Mouse (Mus musculus): Measurements from ENCODE around the gene Gab1. TPM values are rescaled to one million over a fixed set of nuclear protein-coding genes. Genes with fewer than 3 reads are reported as not detected.
A peak's percentile ranks its signal among the peaks of the same experiment; 100 is the strongest.

Gab1 gene
- polyA plus RNA-seq, 1 experiment from 2014 or later: 32.3 TPM

- no peak for ATAC-seq (replicated peaks; ENCODE audit: extremely low read depth, insufficient read depth, low FRiP score)
- Histone ChIP-seq H3K4me3 (ENCODE audit: low read length) (no peak overlapping the region), H3K4me1 (ENCODE audit: control insufficient read depth, insufficient read depth, low read length) (peaks cover 9% of the 10 kb centered on the region; the same call in 1 of the 2 replicates), H3K36me3 (ENCODE audit: control insufficient read depth, insufficient read depth) (no peaks in the 10 kb centered on the region), H3K27me3 (ENCODE audit: control insufficient read depth, insufficient read depth, low read length) (no peaks in the 10 kb centered on the region), H3K27ac (ENCODE audit: low read length) (no peak overlapping the region), H3K9me3 (replicated peaks; ENCODE audit: control insufficient read depth, low read length) (no peaks in the 10 kb centered on the region), H3K4me2 (ENCODE audit: low read depth, low read length) (no peak overlapping the region), H3K9ac (ENCODE audit: low read length) (no peak overlapping the region)
- WGBS: 79% methylated on average over 5 of the region's 5 CpGs
Observed at GRCm38 (mm10) chr8:80911400-80911799, 31.1 kb upstream of the Gab1 start.

DNA sequence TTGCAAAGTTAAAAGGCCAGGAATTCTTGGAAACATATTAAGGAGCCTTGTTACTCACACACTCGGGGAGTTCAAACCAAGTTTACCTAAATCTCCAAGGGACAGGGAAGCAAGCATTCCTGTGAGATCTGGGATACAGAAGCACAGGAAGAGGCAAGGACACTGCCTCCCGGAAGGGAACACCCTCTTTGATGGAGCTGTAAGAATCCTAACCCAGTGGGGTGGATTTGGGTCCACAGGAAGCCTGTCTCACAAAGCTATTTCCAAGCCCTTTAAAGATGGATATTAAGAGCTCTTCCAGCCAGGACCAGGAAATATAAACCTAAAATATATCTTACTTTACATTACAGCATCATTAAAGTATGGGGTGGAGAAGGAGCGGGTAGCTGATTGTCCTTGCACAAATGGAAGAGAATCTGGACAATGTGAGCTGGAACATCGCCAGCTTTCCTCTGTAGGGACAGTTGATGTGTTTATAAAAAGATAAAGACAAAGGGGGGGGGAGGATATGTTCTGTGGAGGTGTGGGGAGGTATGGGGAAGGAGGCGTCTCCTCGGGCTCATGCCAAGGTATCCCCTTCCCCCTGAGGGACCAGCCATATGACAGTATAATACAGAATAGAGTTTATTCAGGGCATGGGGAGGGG, 28.1 kb upstream of the Gab1 start:
- Histone ChIP-seq H3K27ac (ENCODE audit: low read length) (peak overlapping the region; percentile 37; the same call in 1 of the 2 replicates), H3K4me1 (ENCODE audit: control insufficient read depth, insufficient read depth, low read length) (peaks cover 8% of the 10 kb centered on the region; the same call in 1 of the 2 replicates), H3K4me2 (ENCODE audit: low read depth, low read length) (no peak overlapping the region), H3K36me3 (ENCODE audit: control insufficient read depth, insufficient read depth) (no peaks in the 10 kb centered on the region), H3K27me3 (ENCODE audit: control insufficient read depth, insufficient read depth, low read length) (no peaks in the 10 kb centered on the region), H3K9ac (ENCODE audit: low read length) (no peak overlapping the region), H3K4me3 (ENCODE audit: low read length) (no peak overlapping the region), H3K9me3 (replicated peaks; ENCODE audit: control insufficient read depth, low read length) (no peaks in the 10 kb centered on the region)
- WGBS: 33% methylated on average over 6 of the region's 6 CpGs
- peak; percentile 72 for ATAC-seq (replicated peaks; ENCODE audit: extremely low read depth, insufficient read depth, low FRiP score)

GRCm38 (mm10) chr8:80902354-80902753, 22.0 kb upstream of the Gab1 start:
- Histone ChIP-seq H3K4me1 (ENCODE audit: control insufficient read depth, insufficient read depth, low read length) (no peaks in the 10 kb centered on the region), H3K27ac (ENCODE audit: low read length) (no peak overlapping the region), H3K9ac (ENCODE audit: low read length) (no peak overlapping the region), H3K9me3 (replicated peaks; ENCODE audit: control insufficient read depth, low read length) (no peaks in the 10 kb centered on the region), H3K36me3 (ENCODE audit: control insufficient read depth, insufficient read depth) (no peaks in the 10 kb centered on the region), H3K4me2 (ENCODE audit: low read depth, low read length) (no peak overlapping the region), H3K27me3 (ENCODE audit: control insufficient read depth, insufficient read depth, low read length) (no peaks in the 10 kb centered on the region), H3K4me3 (ENCODE audit: low read length) (no peak overlapping the region)
- 58% methylated on average over 9 of the region's 9 CpGs for WGBS
- no peak for ATAC-seq (replicated peaks; ENCODE audit: extremely low read depth, insufficient read depth, low FRiP score)

- no peak overlapping the region for H3K27ac ChIP-seq (ENCODE audit: low read length)
- no peak for ATAC-seq (replicated peaks; ENCODE audit: extremely low read depth, insufficient read depth, low FRiP score)
Observed at GRCm38 (mm10) chr8:80899364-80899763, 19.0 kb upstream of the Gab1 start.

GRCm38 (mm10) chr8:80896026-80896425, 15.7 kb upstream of the Gab1 start:
- H3K36me3 ChIP-seq (ENCODE audit: control insufficient read depth, insufficient read depth): no peaks in the 10 kb centered on the region
- H3K9ac ChIP-seq (ENCODE audit: low read length): no peak overlapping the region
- H3K27me3 ChIP-seq (ENCODE audit: control insufficient read depth, insufficient read depth, low read length): no peaks in the 10 kb centered on the region
- WGBS: 66% methylated on average over 5 of the region's 5 CpGs
- peaks cover 8% of the 10 kb centered on the region for H3K4me1 ChIP-seq (ENCODE audit: control insufficient read depth, insufficient read depth, low read length)
- H3K4me2 ChIP-seq (ENCODE audit: low read depth, low read length): no peak overlapping the region
- H3K27ac ChIP-seq (ENCODE audit: low read length): peak overlapping the region; percentile 50; the same call in 1 of the 2 replicates
- no peaks in the 10 kb centered on the region for H3K9me3 ChIP-seq (replicated peaks; ENCODE audit: control insufficient read depth, low read length)
- no peak for ATAC-seq (replicated peaks; ENCODE audit: extremely low read depth, insufficient read depth, low FRiP score)
- no peak overlapping the region for H3K4me3 ChIP-seq (ENCODE audit: low read length)

More at GRCm38 (mm10) chr8:80899364-80899763, 19.0 kb upstream of the Gab1 start:
- H3K4me1 ChIP-seq (ENCODE audit: control insufficient read depth, insufficient read depth, low read length): peaks cover 8% of the 10 kb centered on the region
- H3K9me3 ChIP-seq (replicated peaks; ENCODE audit: control insufficient read depth, low read length): no peaks in the 10 kb centered on the region
- H3K4me3 ChIP-seq (ENCODE audit: low read length): no peak overlapping the region
- H3K36me3 ChIP-seq (ENCODE audit: control insufficient read depth, insufficient read depth): no peaks in the 10 kb centered on the region
- no peaks in the 10 kb centered on the region for H3K27me3 ChIP-seq (ENCODE audit: control insufficient read depth, insufficient read depth, low read length)
- no peak overlapping the region for H3K4me2 ChIP-seq (ENCODE audit: low read depth, low read length)
- H3K9ac ChIP-seq (ENCODE audit: low read length): no peak overlapping the region

DNA sequence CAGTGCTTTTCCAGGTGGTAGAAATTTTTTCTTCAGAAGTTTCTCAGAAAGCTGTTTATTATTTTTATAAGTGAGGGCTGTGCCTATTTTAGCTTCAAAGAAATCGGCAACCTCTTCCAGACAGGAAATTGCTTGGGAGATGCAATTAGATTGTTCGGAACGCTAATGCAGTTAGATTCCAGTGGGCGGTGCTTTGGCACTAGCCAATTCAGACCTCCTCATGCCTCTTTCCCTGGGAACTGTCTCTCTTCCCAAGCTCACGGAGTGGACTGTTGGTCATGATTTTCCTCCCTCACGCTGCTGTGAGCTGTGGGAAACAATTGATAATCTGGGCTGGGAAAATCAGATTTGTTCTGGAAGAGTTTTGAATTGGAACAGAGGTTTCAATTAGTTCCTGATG, 15.1 kb upstream of the Gab1 start:
- peak overlapping the region; percentile 50; the same call in 1 of the 2 replicates for H3K27ac ChIP-seq (ENCODE audit: low read length)
- H3K9me3 ChIP-seq (replicated peaks; ENCODE audit: control insufficient read depth, low read length): no peaks in the 10 kb centered on the region
- no peak; the same call in 1 of the 2 replicates for ATAC-seq (replicated peaks; ENCODE audit: extremely low read depth, insufficient read depth, low FRiP score)
- no peaks in the 10 kb centered on the region for H3K36me3 ChIP-seq (ENCODE audit: control insufficient read depth, insufficient read depth)
- 0 out of 2 replicates have a peak overlapping the region, but pooled peaks have one; percentile 31 for H3K9ac ChIP-seq (ENCODE audit: low read length)
- H3K4me3 ChIP-seq (ENCODE audit: low read length): peak overlapping the region; percentile 28
- WGBS: 22% methylated on average over 6 of the region's 6 CpGs
- peaks cover 8% of the 10 kb centered on the region for H3K4me1 ChIP-seq (ENCODE audit: control insufficient read depth, insufficient read depth, low read length)
- H3K27me3 ChIP-seq (ENCODE audit: control insufficient read depth, insufficient read depth, low read length): no peaks in the 10 kb centered on the region
- peak overlapping the region; percentile 57 for H3K4me2 ChIP-seq (ENCODE audit: low read depth, low read length)

DNA sequence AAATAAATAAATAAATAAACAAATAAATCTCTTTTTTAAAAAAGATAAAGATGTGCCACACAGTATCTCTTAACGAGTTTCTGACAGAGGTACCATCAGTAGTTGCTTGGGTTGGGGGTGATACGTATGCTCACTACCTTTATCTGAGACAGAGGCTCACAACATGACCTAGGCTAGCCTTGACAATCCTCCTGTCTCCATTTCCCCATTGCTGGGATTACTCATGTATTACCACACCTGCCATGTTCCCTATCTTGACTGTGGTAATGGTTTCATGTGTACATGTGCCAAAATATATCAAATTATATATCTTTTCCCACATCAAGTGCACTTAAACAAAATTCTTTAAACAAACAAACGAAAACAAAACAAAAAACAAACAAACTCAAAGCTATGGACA, 14.2 kb upstream of the Gab1 start:
- 81% methylated on average over 3 of the region's 3 CpGs for WGBS
- ATAC-seq (replicated peaks; ENCODE audit: extremely low read depth, insufficient read depth, low FRiP score): no peak
- peaks cover 8% of the 10 kb centered on the region for H3K4me1 ChIP-seq (ENCODE audit: control insufficient read depth, insufficient read depth, low read length)
- no peaks in the 10 kb centered on the region for H3K9me3 ChIP-seq (replicated peaks; ENCODE audit: control insufficient read depth, low read length)
- no peaks in the 10 kb centered on the region for H3K27me3 ChIP-seq (ENCODE audit: control insufficient read depth, insufficient read depth, low read length)
- H3K4me2 ChIP-seq (ENCODE audit: low read depth, low read length): no peak overlapping the region
- no peak overlapping the region for H3K27ac ChIP-seq (ENCODE audit: low read length)
- no peak overlapping the region for H3K4me3 ChIP-seq (ENCODE audit: low read length)
- H3K36me3 ChIP-seq (ENCODE audit: control insufficient read depth, insufficient read depth): no peaks in the 10 kb centered on the region
- no peak overlapping the region for H3K9ac ChIP-seq (ENCODE audit: low read length)

DNA sequence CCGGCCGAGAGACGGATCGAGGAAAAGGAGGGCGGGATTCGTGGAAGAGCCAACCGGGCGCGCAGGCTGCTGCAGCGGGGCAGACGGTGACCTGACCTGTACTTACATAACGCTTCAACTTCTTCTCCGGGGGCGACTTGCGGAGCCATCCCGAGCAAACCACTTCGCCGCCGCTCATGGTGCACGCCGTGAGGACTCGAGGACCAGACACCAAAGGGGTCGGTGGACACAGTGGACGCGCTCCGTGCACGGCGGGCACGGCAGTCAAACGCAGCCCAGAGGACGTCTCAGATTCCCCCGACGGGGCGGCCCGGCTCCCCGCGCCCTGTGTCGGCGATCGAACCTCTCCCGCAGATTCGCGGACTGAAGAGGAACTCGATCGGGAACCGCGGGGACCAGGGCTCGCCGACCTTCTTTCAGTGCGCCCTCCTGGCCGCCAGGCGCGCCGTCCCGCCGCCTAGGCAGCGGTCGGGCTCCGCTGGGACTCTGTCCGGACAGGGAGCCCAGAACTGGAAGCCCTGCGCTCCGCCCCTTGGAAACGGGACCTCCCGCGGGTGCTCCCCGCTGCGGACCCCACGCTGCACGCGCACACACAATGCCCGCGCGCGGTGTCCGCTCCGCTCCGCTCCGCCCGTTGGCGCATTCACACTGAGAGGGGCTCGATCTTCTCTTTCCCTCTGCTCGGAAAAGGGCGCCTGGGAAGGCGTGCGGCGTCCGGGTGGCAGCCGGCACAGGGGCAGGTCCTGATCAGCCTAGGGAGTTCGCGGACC, 708 bp downstream of the Gab1 start:
- no peaks in the 10 kb centered on the region for H3K27me3 ChIP-seq (ENCODE audit: control insufficient read depth, insufficient read depth, low read length)
- peak overlapping the region; percentile 91 for H3K4me2 ChIP-seq (ENCODE audit: low read depth, low read length)
- H3K27ac ChIP-seq (ENCODE audit: low read length): peak overlapping the region; percentile 99
- peaks cover 17% of the 10 kb centered on the region for H3K4me1 ChIP-seq (ENCODE audit: control insufficient read depth, insufficient read depth, low read length)
- peak overlapping the region; percentile 96 for H3K9ac ChIP-seq (ENCODE audit: low read length)
- no peaks in the 10 kb centered on the region for H3K9me3 ChIP-seq (replicated peaks; ENCODE audit: control insufficient read depth, low read length)
- H3K4me3 ChIP-seq (ENCODE audit: low read length): peak overlapping the region; percentile 93
- H3K36me3 ChIP-seq (ENCODE audit: control insufficient read depth, insufficient read depth): peaks cover 2% of the 10 kb centered on the region; the same call in 1 of the 2 replicates
- ATAC-seq (replicated peaks; ENCODE audit: extremely low read depth, insufficient read depth, low FRiP score): peak; percentile 63
- under 1% methylated on average over 88 of the region's 90 CpGs for WGBS

GRCm38 (mm10) chr8:80878801-80879425, 1.4 kb downstream of the Gab1 start:
- ATAC-seq (replicated peaks; ENCODE audit: extremely low read depth, insufficient read depth, low FRiP score): no peak
- whole genome bisulfite sequencing: 1% methylated on average over 26 of the region's 26 CpGs

More at GRCm38 (mm10) chr8:80878801-80879425, 1.4 kb downstream of the Gab1 start:
- H3K27me3 ChIP-seq (ENCODE audit: control insufficient read depth, insufficient read depth, low read length): no peaks in the 10 kb centered on the region
- peak overlapping the region; percentile 96 for H3K9ac ChIP-seq (ENCODE audit: low read length)
- H3K27ac ChIP-seq (ENCODE audit: low read length): peak overlapping the region; percentile 99
- H3K4me3 ChIP-seq (ENCODE audit: low read length): peak overlapping the region; percentile 93
- H3K4me1 ChIP-seq (ENCODE audit: control insufficient read depth, insufficient read depth, low read length): peaks cover 23% of the 10 kb centered on the region
- H3K9me3 ChIP-seq (replicated peaks; ENCODE audit: control insufficient read depth, low read length): no peaks in the 10 kb centered on the region
- peak overlapping the region; percentile 91 for H3K4me2 ChIP-seq (ENCODE audit: low read depth, low read length)
- peaks cover 2% of the 10 kb centered on the region; the same call in 1 of the 2 replicates for H3K36me3 ChIP-seq (ENCODE audit: control insufficient read depth, insufficient read depth)
